Mouse (Mus musculus) spleen, adult 18-20 months (tissue): ENCODE data around the gene Hao1.
A peak's percentile ranks its signal among the peaks of the same experiment; 100 is the strongest.

ENCODE experiments used
- DNase-seq, 2 experiments: peaks; one replicate each; pipeline ENCODE4 v3.0.0; 2022; ENCODE audit warnings: mixed read lengths in 2 of 2

The Hao1 gene

GRCm38 (mm10) chr2:134554221-134554727 lies at the start of gene Hao1:
Gene Hao1, minus strand, starts transcription at chr2:134554368.
- no peak for DNase-seq

- no peak for DNase-seq
Measured at GRCm38 (mm10) chr2:134591081-134591694, 37.0 kb upstream of the Hao1 start.

GRCm38 (mm10) chr2:134585243-134585642 lies 31.1 kb upstream of the Hao1 start:
- DNase-seq: no peak

- no peak for DNase-seq
Measured at GRCm38 (mm10) chr2:134559422-134559821, 5.3 kb upstream of the Hao1 start.

- no peak for DNase-seq
Measured at GRCm38 (mm10) chr2:134552358-134552757, 1.8 kb downstream of the Hao1 start.

GRCm38 (mm10) chr2:134549770-134550169 lies 4.4 kb downstream of the Hao1 start:
- peak in 1 of 2 experiments; percentile 46 for DNase-seq

- DNase-seq: no peak
Measured at GRCm38 (mm10) chr2:134545116-134545515, 9.1 kb downstream of the Hao1 start.

- DNase-seq: no peak
Measured at GRCm38 (mm10) chr2:134544321-134545065, 9.7 kb downstream of the Hao1 start.

GRCm38 (mm10) chr2:134543501-134543900 lies 10.7 kb downstream of the Hao1 start:
- no peak for DNase-seq

GRCm38 (mm10) chr2:134541019-134541418 lies 13.1 kb downstream of the Hao1 start:
- no peak for DNase-seq

GRCm38 (mm10) chr2:134538451-134538850 lies 15.7 kb downstream of the Hao1 start:
- no peak for DNase-seq

GRCm38 (mm10) chr2:134528122-134528810 lies 25.9 kb downstream of the Hao1 start:
- DNase-seq: no peak

- no peak for DNase-seq
Measured at GRCm38 (mm10) chr2:134527419-134528114, 26.6 kb downstream of the Hao1 start.

- no peak for DNase-seq
Measured at GRCm38 (mm10) chr2:134518042-134518441, 36.1 kb downstream of the Hao1 start.

- DNase-seq: no peak
Measured at GRCm38 (mm10) chr2:134499777-134500176, 54.4 kb downstream of the Hao1 start.

GRCm38 (mm10) chr2:134498450-134498849 lies 55.7 kb downstream of the Hao1 start:
- no peak for DNase-seq

GRCm38 (mm10) chr2:134488671-134489070 lies 65.5 kb downstream of the Hao1 start:
- no peak for DNase-seq

- no peak for DNase-seq
Measured at GRCm38 (mm10) chr2:134486055-134486834, 67.9 kb downstream of the Hao1 start.

- no peak for DNase-seq
Measured at GRCm38 (mm10) chr2:134482683-134483082, 71.5 kb downstream of the Hao1 start.

- DNase-seq: peak in 1 of 2 experiments; percentile 29
Measured at GRCm38 (mm10) chr2:134481759-134482158, 72.4 kb downstream of the Hao1 start.

GRCm38 (mm10) chr2:134481174-134481573 lies 73.0 kb downstream of the Hao1 start:
- no peak for DNase-seq

- DNase-seq: no peak
Measured at GRCm38 (mm10) chr2:134465132-134465531, 89.0 kb downstream of the Hao1 start.
